Mouse (Mus musculus): ENCODE results near the gene Rab9b.
A peak's percentile ranks its signal among the peaks of the same experiment; 100 is the strongest.

Gene Rab9b

GRCm38 (mm10) chrX:136868061-136869040 lies at the start of gene Rab9b:
TSS of gene Rab9b (minus strand) at chrX:136868755.
- no peak for DNase-seq (ENCODE audit: low read depth)

- DNase-seq (ENCODE audit: low read depth) = no peak
Measured at GRCm38 (mm10) chrX:136904369-136904768, 35.8 kb upstream of the Rab9b start.

GRCm38 (mm10) chrX:136895757-136896156 lies 27.2 kb upstream of the Rab9b start:
- peak; percentile 53 for DNase-seq (ENCODE audit: low read depth)

- peak; percentile 53 for DNase-seq (ENCODE audit: low read depth)
Measured at GRCm38 (mm10) chrX:136850300-136850699, 18.3 kb downstream of the Rab9b start.

GRCm38 (mm10) chrX:136828610-136829009 lies 39.9 kb downstream of the Rab9b start:
- DNase-seq (ENCODE audit: low read depth) = no peak

- no peak for DNase-seq (ENCODE audit: low read depth)
Measured at GRCm38 (mm10) chrX:136825016-136825415, 43.5 kb downstream of the Rab9b start.

GRCm38 (mm10) chrX:136822371-136822770 lies 46.2 kb downstream of the Rab9b start, which contains the start of gene Plp1:
TSS of gene Plp1 (plus strand) at chrX:136822671.
- no peak for DNase-seq (ENCODE audit: low read depth)

- DNase-seq (ENCODE audit: low read depth) = peak; percentile 64
Measured at GRCm38 (mm10) chrX:136820250-136820649, 48.3 kb downstream of the Rab9b start.

GRCm38 (mm10) chrX:136819752-136820151 lies 48.8 kb downstream of the Rab9b start:
- DNase-seq (ENCODE audit: low read depth) = no peak

Measured in 416B (cell line).